Mouse (Mus musculus) megakaryocyte-erythroid progenitor cell, adult 5-6 weeks (primary cell): ENCODE measurements around the gene Pdpn. TPM values are rescaled to one million over a fixed set of nuclear protein-coding genes. Genes with fewer than 3 reads are reported as not detected.

Experiments used
- ATAC-seq: replicated peaks from 2 replicates; pipeline ENCODE4 v1.8.0; 2016; ENCODE audit warnings: mild to moderate bottlenecking, inconsistent platforms; ENCODE audit not compliant: severe bottlenecking, poor library complexity, low FRiP score, low TSS enrichment
- total RNA-seq, 2 experiments: library from RNA; stranded (forward) in 1 of 2; stranded (reverse) in 1 of 2; fragments of 200-1000, 215-1000 nt in 1 of 2; fragments of >200 nt in 1 of 2; fragmentation: Nextera tagmentation in 1 of 2; gene quantifications; 2 replicates each; pipeline ENCODE4 v1.2.3; 2014 to 2017

Gene Pdpn
- total RNA-seq, 2 experiments from 2014 or later = not detected

- ATAC-seq = no peak
Measured at GRCm38 (mm10) chr4:143301042-143301441, 1.7 kb upstream of the Pdpn start.

- ATAC-seq = no peak
Measured at GRCm38 (mm10) chr4:143300113-143300688, 837 bp upstream of the Pdpn start.

DNA sequence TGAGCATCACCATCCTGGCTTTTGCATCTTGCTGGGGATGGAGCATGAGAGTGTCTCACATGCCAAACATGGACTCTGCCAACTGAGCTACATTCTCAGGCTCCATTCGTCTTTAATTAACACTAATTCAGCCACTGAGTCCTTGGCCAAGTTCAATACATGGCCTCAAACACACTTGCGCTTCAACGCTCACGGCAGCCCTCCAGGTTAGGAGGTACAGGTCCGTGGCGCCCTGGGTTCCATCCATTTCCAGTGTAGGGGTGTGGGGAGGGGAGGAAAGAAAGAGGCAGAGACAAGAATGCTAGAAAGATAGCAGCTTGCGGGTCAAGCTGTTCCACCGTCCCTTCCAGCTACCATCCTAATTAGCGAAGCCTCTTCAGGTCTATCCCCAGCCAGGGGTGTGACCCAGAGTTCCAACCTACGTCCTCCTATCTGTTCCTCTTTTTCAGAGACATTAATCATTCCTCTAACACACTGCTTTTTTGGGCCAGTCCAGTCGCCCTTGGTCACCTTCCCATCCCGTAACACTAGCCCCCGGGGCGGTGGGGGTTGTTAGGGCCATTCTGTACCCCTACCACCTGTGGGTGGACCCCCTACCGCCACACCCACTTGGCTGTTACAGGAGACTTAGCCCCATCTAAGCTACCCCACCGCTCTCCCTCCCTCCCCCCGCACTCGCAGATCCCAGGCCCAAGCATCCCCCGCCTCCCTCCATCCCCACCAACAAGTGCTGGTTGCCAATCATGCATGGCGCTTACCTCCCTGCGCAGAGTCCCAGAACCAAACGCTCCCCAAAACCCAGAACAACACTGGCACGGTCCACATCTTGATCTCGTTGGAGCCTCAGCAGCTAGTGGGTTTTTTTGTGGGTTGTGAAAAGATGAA is 691 bp downstream of the Pdpn start:
- ATAC-seq = no peak

GRCm38 (mm10) chr4:143297016-143297556 is 2.3 kb downstream of the Pdpn start:
- no peak for ATAC-seq

DNA sequence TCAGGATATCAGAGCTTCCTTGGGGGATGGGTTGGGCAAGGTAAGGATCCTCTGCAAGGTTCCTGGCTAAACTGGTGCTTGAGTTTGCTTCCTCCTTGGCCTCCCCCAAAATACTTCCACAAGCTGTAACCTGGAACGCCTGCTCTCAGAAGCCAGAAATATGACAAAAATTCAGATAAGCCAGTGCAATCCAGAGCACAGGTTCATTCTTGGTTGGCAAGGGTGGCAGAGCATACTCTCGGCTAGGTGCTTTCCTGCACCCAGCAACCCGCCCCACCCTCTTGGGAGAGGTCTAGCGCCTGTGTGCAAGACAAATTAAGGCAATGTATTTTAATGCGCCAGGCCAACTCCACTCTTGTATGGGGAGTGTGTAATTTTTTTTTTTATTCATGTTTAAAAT is 3.2 kb downstream of the Pdpn start:
- ATAC-seq = no peak

DNA sequence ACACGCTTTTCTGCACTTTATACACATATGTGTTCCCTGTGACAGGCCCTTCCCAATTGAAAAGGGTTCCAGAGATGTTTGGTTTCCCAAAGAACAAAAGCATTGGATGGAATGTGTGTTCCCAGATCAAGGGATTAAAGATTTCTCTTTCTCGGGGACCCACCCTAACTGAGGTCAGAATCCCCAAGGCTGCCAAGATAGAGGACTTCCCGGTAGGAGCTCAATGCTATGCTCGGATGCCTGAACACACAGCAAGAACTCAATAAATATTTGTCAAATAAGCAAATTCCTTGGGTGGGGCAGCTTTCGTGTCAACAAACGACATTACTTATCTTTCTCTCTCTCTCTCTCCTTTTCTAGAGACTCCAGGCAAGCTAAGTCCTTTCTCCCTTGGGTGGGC is 5.0 kb downstream of the Pdpn start:
- ATAC-seq = no peak

- no peak for ATAC-seq
Measured at GRCm38 (mm10) chr4:143288880-143289279, 10.5 kb downstream of the Pdpn start.

- ATAC-seq = no peak
Measured at GRCm38 (mm10) chr4:143288473-143288872, 10.9 kb downstream of the Pdpn start.

- no peak for ATAC-seq
Measured at GRCm38 (mm10) chr4:143287065-143287464, 12.3 kb downstream of the Pdpn start.

DNA sequence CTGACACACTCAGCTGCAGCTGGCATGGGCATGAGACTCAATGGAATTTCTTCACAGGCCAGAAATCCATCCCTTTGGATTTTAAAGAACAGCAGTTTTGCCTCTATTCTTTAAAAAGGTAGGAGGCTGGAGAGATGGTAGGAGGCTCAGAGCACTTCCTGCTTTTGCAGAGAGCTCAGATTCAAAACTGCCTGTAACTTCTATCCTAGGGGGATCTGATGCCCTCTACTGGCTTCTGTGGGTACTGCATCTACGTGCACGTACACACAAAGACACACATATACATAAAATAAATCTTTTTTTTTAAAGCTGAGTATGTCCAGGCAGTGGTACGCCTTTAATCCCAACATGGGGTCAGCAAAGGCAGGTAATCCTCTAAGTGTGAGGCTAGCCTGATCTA is 19.2 kb downstream of the Pdpn start:
- no peak for ATAC-seq

DNA sequence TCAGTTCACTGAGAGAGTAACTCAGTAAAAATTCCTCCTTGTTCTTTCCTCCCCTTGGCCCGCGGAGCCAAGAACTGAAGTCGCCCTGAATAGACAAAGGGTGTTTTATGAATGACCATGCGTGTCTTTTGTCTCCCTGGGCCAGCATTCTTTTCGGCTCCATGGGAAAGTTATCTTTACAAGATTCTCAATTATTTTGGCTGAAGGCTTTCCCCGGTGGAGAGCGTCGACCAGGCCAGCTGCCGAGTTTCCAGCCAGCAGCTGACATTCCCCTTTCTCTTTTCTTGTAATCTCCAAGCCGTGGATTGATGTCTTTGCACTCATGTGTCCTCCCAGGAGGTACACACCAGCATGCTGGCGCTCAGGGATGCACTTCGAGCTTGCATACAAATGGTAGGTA is 19.7 kb downstream of the Pdpn start:
- no peak for ATAC-seq

- ATAC-seq = no peak
Measured at GRCm38 (mm10) chr4:143279016-143279415, 20.3 kb downstream of the Pdpn start.

DNA sequence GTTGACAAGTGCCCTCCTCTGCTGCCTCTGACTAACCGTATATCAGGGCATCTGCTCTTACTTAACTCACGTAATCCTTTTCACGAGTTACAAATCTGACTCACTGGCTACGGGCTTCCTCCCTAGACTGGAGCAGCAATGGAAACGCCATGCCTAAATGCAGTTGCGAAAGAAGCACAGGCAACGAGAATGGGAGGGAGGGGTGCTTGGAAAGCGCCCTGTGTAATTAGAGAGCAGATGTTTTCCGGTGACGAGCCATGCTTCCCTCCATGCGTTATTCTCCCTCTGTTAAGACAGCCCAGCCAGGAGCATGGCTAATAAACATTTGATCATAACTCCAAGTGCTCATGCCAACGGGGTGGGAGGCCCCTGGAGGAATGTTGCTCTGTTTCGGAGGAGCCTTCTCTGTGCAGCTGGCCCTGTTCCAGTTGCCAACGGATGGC is 20.9 kb downstream of the Pdpn start:
- ATAC-seq = no peak

DNA sequence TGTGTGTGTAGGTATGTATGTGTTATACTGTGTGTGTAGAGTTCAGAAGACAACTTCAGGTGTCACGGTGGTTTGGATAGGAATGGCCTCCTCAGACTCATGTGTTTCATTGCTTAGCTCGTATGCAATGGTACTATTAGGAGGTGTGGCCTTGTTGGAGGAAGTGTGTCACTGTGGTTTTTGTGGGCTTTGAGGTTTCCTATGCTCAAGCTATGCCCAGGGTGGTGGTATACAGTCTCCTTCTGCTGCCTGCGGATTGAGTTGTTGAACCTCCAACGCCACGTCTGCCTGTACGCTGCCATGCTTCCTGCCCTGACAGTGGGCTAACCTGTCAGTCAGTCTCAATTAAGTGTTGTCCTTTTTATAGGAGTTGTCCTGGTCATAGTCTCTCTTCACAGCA is 22.0 kb downstream of the Pdpn start:
- ATAC-seq = no peak

- no peak for ATAC-seq
Measured at GRCm38 (mm10) chr4:143271571-143271970, 27.8 kb downstream of the Pdpn start.

DNA sequence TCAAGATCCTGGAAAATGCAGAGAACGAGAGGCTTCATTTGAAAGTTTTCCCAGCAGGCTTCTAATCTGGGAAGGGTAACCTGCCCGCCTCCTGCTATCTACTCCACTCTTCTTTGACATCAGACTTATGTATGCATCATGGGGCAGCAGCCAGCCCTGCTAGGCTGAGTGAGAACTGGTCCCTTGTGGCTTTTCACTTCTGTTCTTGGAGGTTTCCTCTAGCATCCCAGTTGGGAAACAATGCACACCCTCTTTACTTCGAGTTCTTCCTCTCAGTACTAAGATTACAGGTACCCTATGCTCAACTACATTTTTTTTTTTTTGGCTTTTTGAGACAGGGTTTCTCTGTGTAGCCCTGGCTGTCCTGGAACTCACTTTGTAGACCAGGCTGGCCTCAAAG is 28.5 kb downstream of the Pdpn start:
- no peak for ATAC-seq

DNA sequence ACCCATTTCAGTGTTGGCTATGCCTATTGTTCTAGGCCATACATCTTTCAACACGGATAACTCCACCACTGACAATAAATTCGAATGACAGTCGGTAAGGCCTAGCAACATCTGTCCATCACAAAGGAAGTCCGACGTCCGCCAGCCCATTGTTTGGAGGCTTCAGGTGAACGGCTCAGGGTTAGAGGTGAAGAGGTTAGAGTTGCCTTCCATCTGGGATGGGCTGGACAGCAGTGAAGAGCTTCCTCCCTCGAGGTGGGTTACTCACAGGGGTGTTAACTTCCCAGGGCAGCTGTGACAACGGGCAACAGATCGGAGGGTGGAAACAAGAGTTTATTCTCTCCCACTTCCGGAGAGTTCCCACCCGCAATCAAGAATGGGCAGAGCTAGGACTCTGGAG is 36.7 kb downstream of the Pdpn start:
- ATAC-seq = no peak

DNA sequence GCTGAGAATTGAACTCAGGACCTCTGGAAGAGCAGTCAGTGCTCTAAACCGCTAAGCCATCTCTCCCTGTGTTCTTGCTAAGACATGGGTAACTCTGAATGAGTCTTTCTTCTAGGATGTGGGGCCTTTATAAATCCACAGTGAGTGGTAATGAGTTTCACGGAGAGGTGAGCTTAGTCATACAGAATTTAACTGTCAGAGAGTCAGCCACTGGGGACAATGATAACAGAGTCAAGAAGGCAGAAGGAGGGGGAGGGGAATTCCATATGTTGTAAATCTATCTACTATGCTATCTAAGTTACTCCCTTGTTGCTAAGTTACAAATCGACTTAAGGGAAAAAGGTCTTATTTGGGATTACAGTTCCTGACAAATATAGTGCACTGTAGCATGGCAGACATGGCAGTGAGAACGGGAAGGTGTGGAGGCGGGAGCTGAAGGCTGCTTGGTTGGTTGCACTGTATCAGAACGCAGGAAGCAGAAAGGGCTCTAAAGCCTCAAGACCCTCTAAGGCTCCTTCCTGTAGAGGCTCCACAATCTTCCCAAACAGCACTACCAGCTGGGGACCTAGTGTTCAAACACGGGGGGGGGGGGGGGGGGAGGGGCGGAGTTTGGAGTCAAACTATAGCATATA is 39.5 kb downstream of the Pdpn start:
- peak; percentile 53; the same call in 1 of the 2 replicates for ATAC-seq

- ATAC-seq = peak; percentile 66
Measured at GRCm38 (mm10) chr4:143258517-143258916, 40.8 kb downstream of the Pdpn start.

DNA sequence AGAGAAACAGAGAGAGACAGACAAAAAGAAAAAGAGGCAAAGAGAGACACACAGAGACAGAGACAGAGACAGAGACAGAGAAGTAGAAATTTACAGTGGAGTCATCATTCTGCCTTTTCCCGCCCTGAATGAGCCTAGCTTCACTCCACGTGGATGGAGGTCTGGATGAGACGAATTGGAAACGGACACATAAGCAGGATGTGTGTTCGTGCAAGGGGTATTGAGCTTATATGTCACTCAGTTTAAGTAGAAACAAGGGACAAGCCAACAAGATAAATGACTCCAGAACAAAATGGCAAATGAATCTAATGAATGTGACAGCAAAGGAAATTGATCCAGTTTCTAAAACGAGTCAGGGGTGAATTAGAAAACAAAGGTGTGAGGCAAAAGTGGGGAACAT is 41.4 kb downstream of the Pdpn start:
- ATAC-seq = no peak
